Mouse (Mus musculus) kidney, postnatal 0 days (tissue): ENCODE measurements around the gene Cpeb3. TPM values are rescaled to one million over a fixed set of nuclear protein-coding genes. Genes with fewer than 3 reads are reported as not detected.
A peak's percentile ranks its signal among the peaks of the same experiment; 100 is the strongest.

Experiments
- ATAC-seq: fragments of 200-750 bp; cut with Nextera tagmentation; replicated peaks from 2 replicates; pipeline ENCODE4 v1.8.0; 2017; ENCODE audit warnings: low read depth, moderate number of reproducible peaks, moderate TSS enrichment, moderate library complexity; ENCODE audit not compliant: low FRiP score
- DNase-seq: peaks from one replicate; pipeline ENCODE4 v3.0.0-alpha.2; 2016; ENCODE audit warnings: low spot score
- H3K27ac ChIP-seq: fragments of 300-500 bp; sonication (generic); 2 replicates; pipeline ENCODE4 v1.5.1; 2014; ENCODE audit warnings: mild to moderate bottlenecking
- H3K27me3 ChIP-seq: fragments of 300-500 bp; sonication (generic); 2 replicates; pipeline ENCODE4 v1.6.1; 2014; ENCODE audit warnings: low read length, mixed read lengths; ENCODE audit not compliant: insufficient read depth
- H3K36me3 ChIP-seq: fragments of 300-500 bp; sonication (generic); 2 replicates; pipeline ENCODE4 v1.6.1; 2014; ENCODE audit warnings: low read length, mixed read lengths; ENCODE audit not compliant: insufficient read depth
- H3K4me1 ChIP-seq: fragments of 300-500 bp; sonication (generic); replicated peaks from 2 replicates; pipeline ENCODE4 v1.6.1; 2014; ENCODE audit warnings: antibody characterized with exemption, low read length, mixed read lengths; ENCODE audit not compliant: insufficient read depth
- H3K4me2 ChIP-seq: fragments of 300-500 bp; sonication (generic); 2 replicates; pipeline ENCODE4 v1.6.1; 2014; ENCODE audit warnings: mild to moderate bottlenecking, low read length, moderate library complexity, mixed read lengths
- H3K4me3 ChIP-seq: fragments of 300-500 bp; sonication (generic); replicated peaks from 2 replicates; pipeline ENCODE4 v1.5.1; 2014; ENCODE audit warnings: low read depth, low read length
- H3K9ac ChIP-seq: fragments of 300-500 bp; sonication (generic); 2 replicates; pipeline ENCODE4 v1.6.1; 2014; ENCODE audit warnings: low read depth, low read length
- H3K9me3 ChIP-seq: fragments of 300-500 bp; sonication (generic); replicated peaks from 2 replicates; pipeline ENCODE4 v1.6.1; 2016; ENCODE audit warnings: low read length, inconsistent platforms, mixed read lengths
- CTCF ChIP-seq: IDR thresholded peaks from 2 replicates; pipeline ENCODE4 v1.5.1; 2016; ENCODE audit warnings: antibody characterized with exemption, low read depth, mild to moderate bottlenecking, moderate library complexity
- WGBS: fragments of 180-500 bp; shearing (Covaris S2); extraction: QIAGEN DNeasy Blood & Tissue Kit; methylation state at CpG from one replicate; pipeline ENCODE4 v1.1.7; 2014; 5-methylcytosine and 5-hydroxymethylcytosine counted together
- polyA plus RNA-seq: library from polyadenylated mRNA; unstranded; fragments of >200 nt; fragmentation: Nextera tagmentation; extraction: Ambion mirVana; gene quantifications from 2 replicates; pipeline ENCODE4 v1.2.1, GENCODE M21; 2015

Gene Cpeb3
- polyA plus RNA-seq, 1 experiment from 2014 or later = 2.1 TPM

- Histone ChIP-seq H3K9ac (no peak overlapping the region), H3K4me3 (no peak overlapping the region), H3K4me2 (no peak overlapping the region), H3K27me3 (no peaks in the 10 kb centered on the region), H3K27ac (no peak overlapping the region), H3K4me1 (no peaks in the 10 kb centered on the region), H3K9me3 (no peaks in the 10 kb centered on the region), H3K36me3 (no peaks in the 10 kb centered on the region)
- ATAC-seq (no peak), DNase-seq (no peak)
- TF ChIP-seq CTCF = no peak
- WGBS = 81% methylated on average over 8 of the region's 8 CpGs
Observed at GRCm38 (mm10) chr19:37115374-37115773, 93.0 kb downstream of the Cpeb3 start.

- Histone ChIP-seq H3K4me3 (no peak overlapping the region), H3K4me1 (no peaks in the 10 kb centered on the region), H3K9ac (no peak overlapping the region), H3K27me3 (no peaks in the 10 kb centered on the region), H3K4me2 (no peak overlapping the region), H3K27ac (no peak overlapping the region), H3K36me3 (no peaks in the 10 kb centered on the region), H3K9me3 (no peaks in the 10 kb centered on the region)
- WGBS = 79% methylated on average over 6 of the region's 6 CpGs
- no peak for ATAC-seq
- peak; percentile 27 for DNase-seq
- no peak for TF ChIP-seq CTCF
Observed at GRCm38 (mm10) chr19:37111831-37112230, 96.6 kb downstream of the Cpeb3 start.

GRCm38 (mm10) chr19:37110494-37110893, 97.9 kb downstream of the Cpeb3 start:
- H3K9me3 ChIP-seq = no peaks in the 10 kb centered on the region
- H3K36me3 ChIP-seq = no peaks in the 10 kb centered on the region
- TF ChIP-seq CTCF = no peak
- H3K4me3 ChIP-seq = no peak overlapping the region
- ATAC-seq (no peak), DNase-seq (no peak)
- no peak overlapping the region for H3K27ac ChIP-seq
- no peaks in the 10 kb centered on the region for H3K4me1 ChIP-seq
- H3K9ac ChIP-seq = no peak overlapping the region
- WGBS = 38% methylated on average over 1 of the region's 1 CpGs
- H3K27me3 ChIP-seq = no peaks in the 10 kb centered on the region
- no peak overlapping the region for H3K4me2 ChIP-seq

- DNase-seq = no peak
- H3K9me3 ChIP-seq = no peaks in the 10 kb centered on the region
- WGBS = 66% methylated on average over 4 of the region's 4 CpGs
Observed at GRCm38 (mm10) chr19:37109853-37110252, 98.5 kb downstream of the Cpeb3 start.

GRCm38 (mm10) chr19:37100689-37101088, 107.7 kb downstream of the Cpeb3 start:
- H3K9me3 ChIP-seq = no peaks in the 10 kb centered on the region
- no peak overlapping the region for H3K9ac ChIP-seq
- no peaks in the 10 kb centered on the region for H3K27me3 ChIP-seq
- H3K36me3 ChIP-seq = no peaks in the 10 kb centered on the region
- no peak overlapping the region for H3K27ac ChIP-seq
- DNase-seq (no peak), ATAC-seq (no peak)
- TF ChIP-seq CTCF = no peak
- no peaks in the 10 kb centered on the region for H3K4me1 ChIP-seq
- WGBS = 84% methylated on average over 2 of the region's 2 CpGs
- no peak overlapping the region for H3K4me3 ChIP-seq
- no peak overlapping the region for H3K4me2 ChIP-seq

More at GRCm38 (mm10) chr19:37109853-37110252, 98.5 kb downstream of the Cpeb3 start:
- no peak overlapping the region for H3K4me2 ChIP-seq
- no peaks in the 10 kb centered on the region for H3K27me3 ChIP-seq
- H3K36me3 ChIP-seq = no peaks in the 10 kb centered on the region
- no peak overlapping the region for H3K4me3 ChIP-seq
- H3K9ac ChIP-seq = no peak overlapping the region
- no peaks in the 10 kb centered on the region for H3K4me1 ChIP-seq
- ATAC-seq = no peak
- TF ChIP-seq CTCF = no peak
- H3K27ac ChIP-seq = no peak overlapping the region

GRCm38 (mm10) chr19:37095666-37096330, 112.6 kb downstream of the Cpeb3 start:
- ATAC-seq (no peak), DNase-seq (no peak)
- no peaks in the 10 kb centered on the region for H3K4me1 ChIP-seq
- no peaks in the 10 kb centered on the region for H3K36me3 ChIP-seq
- H3K4me3 ChIP-seq = no peak overlapping the region
- H3K9ac ChIP-seq = no peak overlapping the region
- no peaks in the 10 kb centered on the region for H3K27me3 ChIP-seq
- no peak overlapping the region for H3K27ac ChIP-seq
- no peak for TF ChIP-seq CTCF
- no peak overlapping the region for H3K4me2 ChIP-seq
- H3K9me3 ChIP-seq = no peaks in the 10 kb centered on the region
- WGBS = 83% methylated on average over 4 of the region's 4 CpGs

- H3K36me3 ChIP-seq = no peaks in the 10 kb centered on the region
- no peak for ATAC-seq
- no peaks in the 10 kb centered on the region for H3K4me1 ChIP-seq
- TF ChIP-seq CTCF = no peak
- no peak overlapping the region for H3K27ac ChIP-seq
- H3K9me3 ChIP-seq = no peaks in the 10 kb centered on the region
- H3K9ac ChIP-seq = no peak overlapping the region
- no peak for DNase-seq
- H3K4me3 ChIP-seq = no peak overlapping the region
- H3K4me2 ChIP-seq = no peak overlapping the region
- 85% methylated on average over 3 of the region's 3 CpGs for WGBS
- H3K27me3 ChIP-seq = no peaks in the 10 kb centered on the region
Observed at GRCm38 (mm10) chr19:37093181-37093580, 115.2 kb downstream of the Cpeb3 start.
